24 mouse cellular contexts compared by ENCODE assay signal in the genomic region with DNA sequence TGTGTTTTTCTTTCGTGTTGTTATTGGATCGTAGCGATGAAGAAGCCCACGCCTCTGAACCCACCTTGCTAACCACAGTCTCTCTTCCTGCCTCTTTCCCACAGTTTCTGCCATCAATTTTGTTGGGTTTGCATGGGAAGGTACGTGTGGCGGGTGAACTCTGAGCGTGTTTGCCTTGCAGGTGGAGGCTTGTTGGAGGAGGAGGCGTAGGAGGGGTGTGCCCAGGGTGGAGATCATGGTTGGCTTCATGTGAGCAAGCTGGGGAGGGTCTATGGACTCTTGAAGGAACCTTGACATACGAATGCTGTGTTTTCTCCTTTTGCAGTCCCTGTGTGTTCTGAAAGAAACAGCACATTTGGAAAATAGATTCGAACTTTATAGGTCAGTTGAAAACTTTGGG. TPM values are rescaled to one million over a fixed set of nuclear protein-coding genes. Genes with fewer than 3 reads are reported as not detected.
DNase-seq lines count a peak whose midpoint lies in the region; ATAC-seq lines count a peak whose summit lies in the region.
"Had no signal": no experiment of that assay in that cellular context is flagged by ENCODE, and none has a peak within 500 bp of the region (broad histone marks: within the 10 kb centered on the region; RNA-seq: fewer than 3 reads in every experiment).

No protein-coding gene starts in this region.

- intact Hi-C loops in left cerebral cortex, postnatal 36 days (cut with DNase I), result loop anchor here (5.0 to 10.0 kb wide), 2 partner anchors 75 to 133 kb away; partner anchors contain the start of gene Fhdc1

- H3K4me2 ChIP-seq in stomach, embryonic 15.5 days, result no peak overlapping the region
- H3K4me2 ChIP-seq: embryonic facial prominence, embryonic 15.5 days; hindbrain, embryonic 13.5 days had no signal

- H3K36me3 ChIP-seq in stomach, embryonic 15.5 days, result no peaks in the 10 kb centered on the region
- H3K36me3 ChIP-seq: embryonic facial prominence, embryonic 15.5 days; forebrain, embryonic 10.5 days; heart, embryonic 10.5 days; hindbrain, embryonic 13.5 days had no signal

- H3K27me3 ChIP-seq in stomach, embryonic 15.5 days (replicated peaks), result no peaks in the 10 kb centered on the region
- H3K27me3 ChIP-seq: embryonic facial prominence, embryonic 15.5 days; Patski had no signal

- WGBS in stomach, embryonic 15.5 days, result 74% methylated on average over 10 of the region's 10 CpGs

- peak; percentile 1 for DNase-seq in adrenal gland, postnatal 14 days
- DNase-seq in adrenal gland, adult 18-20 months (ENCODE audit: low spot score in 2 of 2), result no peak
- peak; percentile 36 for DNase-seq in urinary bladder, postnatal 14 days (ENCODE audit: low spot score)
- DNase-seq in urinary bladder, adult 2 months (ENCODE audit: low spot score), result no peak
- DNase-seq in frontal cortex, adult 2 months (ENCODE audit: extremely low spot score in 1 of 2, low spot score in 1 of 2), result no peak
- no peak for DNase-seq in left cerebral cortex, postnatal 36 days (ENCODE audit: low spot score in 2 of 2)
- DNase-seq: adrenal gland, adult 8-10 months; B cell, adult 2 months; cerebellum, adult 11 months; cerebellum, adult 8-10 months; cerebellum, postnatal 14 days; embryo, embryonic 11 days; gastrocnemius, postnatal 36 days; heart, adult 18-20 months; heart, postnatal 10 days had no signal

- H3K27ac ChIP-seq in stomach, embryonic 15.5 days, result 0 out of 2 replicates have a peak overlapping the region, but pooled peaks have one; percentile 13
- H3K27ac ChIP-seq: embryonic facial prominence, embryonic 15.5 days; forebrain, embryonic 10.5 days; heart, embryonic 10.5 days; hindbrain, embryonic 13.5 days had no signal

- H3K4me1 ChIP-seq in stomach, embryonic 15.5 days, result no peaks in the 10 kb centered on the region

- H3K4me3 ChIP-seq in stomach, embryonic 15.5 days (replicated peaks), result no peak overlapping the region
- H3K4me3 ChIP-seq: embryonic facial prominence, embryonic 15.5 days; erythroblast, embryonic 14.5 days; forebrain, embryonic 10.5 days; heart, embryonic 10.5 days; hindbrain, embryonic 13.5 days had no signal

- H3K9ac ChIP-seq in stomach, embryonic 15.5 days, result no peak overlapping the region
- H3K9ac ChIP-seq: embryonic facial prominence, embryonic 15.5 days had no signal

- ATAC-seq in stomach, embryonic 15.5 days (ENCODE audit: insufficient read depth, low FRiP score, low read depth), result no peak
- ATAC-seq: CD4-positive, CD25-positive, alpha-beta regulatory T cell, adult 4 months; forebrain, embryonic 14.5 days; Patski had no signal

- H3K9me3 ChIP-seq in stomach, embryonic 15.5 days, result no peaks in the 10 kb centered on the region
- H3K9me3 ChIP-seq: embryonic facial prominence, embryonic 15.5 days; forebrain, embryonic 10.5 days; heart, embryonic 10.5 days; hindbrain, embryonic 13.5 days had no signal

RNA-seq across cellular contexts. Expression of gene Trim2, which starts 43.1 kb away (rescaled TPM):
- total RNA-seq in adrenal gland, postnatal 14 days (2021), result 53.5 and 56.7 TPM in 2 replicates
- 10 to 100 TPM; 29.2 to 88.9 TPM for total RNA-seq in adrenal gland, adult 18-20 months (2021)
- 6.6 and 8.9 TPM in 2 replicates for polyA plus RNA-seq in urinary bladder, adult 2 months (2012; rRNA removed)
- 27.9 and 31.7 TPM in 2 replicates for polyA plus RNA-seq in stomach, embryonic 15.5 days (2015; fragmentation: Nextera tagmentation; extraction: Ambion mirVana)
- polyA plus RNA-seq in frontal cortex, adult 2 months (2012; rRNA removed), result 94.3 and 106 TPM in 2 replicates
- total RNA-seq in left cerebral cortex, postnatal 36 days (2021), result 100 to 1,000 TPM; 246 to 252 TPM

Comparison
In these comparisons a context has a peak if more than half of its experiments do, and no peak if none do; other contexts are left out.
1. DNase-seq: peak in adrenal gland, postnatal 14 days (single experiment) and urinary bladder, postnatal 14 days (single experiment); none in adrenal gland, adult 18-20 months (0 of 2), urinary bladder, adult 2 months (single experiment), frontal cortex, adult 2 months (0 of 2) and left cerebral cortex, postnatal 36 days (0 of 2).